Mouse (Mus musculus) liver, adult 2 months (tissue): ENCODE results near the gene Iqcf3.

Experiments
- CTCF ChIP-seq: fragments of 200-500 bp; IDR thresholded peaks from 2 replicates; pipeline ENCODE4 v1.5.1; 2011; ENCODE audit warnings: low read depth, low read length, control low read depth
- POLR2A ChIP-seq: fragments of 200-500 bp; IDR thresholded peaks from 2 replicates; pipeline ENCODE4 v1.6.1; 2011; ENCODE audit warnings: low read length, control low read depth; ENCODE audit not compliant: insufficient read depth; ENCODE audit errors: extremely low read depth

DNA sequence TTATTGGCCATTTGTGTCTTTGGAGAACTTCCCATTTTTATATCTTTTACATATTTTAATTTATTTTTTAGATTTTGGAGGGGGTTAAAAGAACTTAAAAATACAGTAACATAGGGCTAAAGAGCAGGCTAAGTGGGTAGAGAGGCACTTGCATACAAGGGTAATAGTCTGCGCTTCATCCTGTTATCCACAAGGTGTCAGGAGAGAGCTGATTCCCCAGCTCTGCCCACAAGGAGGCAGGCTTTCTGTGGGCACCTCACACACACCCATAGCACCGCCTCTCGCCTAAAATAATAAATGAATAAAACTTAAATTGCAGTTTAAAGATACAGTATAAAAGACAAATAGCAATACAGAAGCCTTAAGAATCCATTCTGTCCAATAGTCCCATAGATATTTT, 29.6 kb downstream of the Iqcf3 start:
- TF ChIP-seq CTCF: peak; percentile 92
- TF ChIP-seq POLR2A: no peak
